Mouse (Mus musculus) neural tube, embryonic 10.5 days (tissue): ENCODE measurements around the gene Lclat1.

Experiments used
- DNase-seq: peaks from one replicate; pipeline ENCODE4 v3.0.0-alpha.2; 2017; ENCODE audit warnings: low spot score; ENCODE audit errors: extremely low spot score

The Lclat1 gene

DNA sequence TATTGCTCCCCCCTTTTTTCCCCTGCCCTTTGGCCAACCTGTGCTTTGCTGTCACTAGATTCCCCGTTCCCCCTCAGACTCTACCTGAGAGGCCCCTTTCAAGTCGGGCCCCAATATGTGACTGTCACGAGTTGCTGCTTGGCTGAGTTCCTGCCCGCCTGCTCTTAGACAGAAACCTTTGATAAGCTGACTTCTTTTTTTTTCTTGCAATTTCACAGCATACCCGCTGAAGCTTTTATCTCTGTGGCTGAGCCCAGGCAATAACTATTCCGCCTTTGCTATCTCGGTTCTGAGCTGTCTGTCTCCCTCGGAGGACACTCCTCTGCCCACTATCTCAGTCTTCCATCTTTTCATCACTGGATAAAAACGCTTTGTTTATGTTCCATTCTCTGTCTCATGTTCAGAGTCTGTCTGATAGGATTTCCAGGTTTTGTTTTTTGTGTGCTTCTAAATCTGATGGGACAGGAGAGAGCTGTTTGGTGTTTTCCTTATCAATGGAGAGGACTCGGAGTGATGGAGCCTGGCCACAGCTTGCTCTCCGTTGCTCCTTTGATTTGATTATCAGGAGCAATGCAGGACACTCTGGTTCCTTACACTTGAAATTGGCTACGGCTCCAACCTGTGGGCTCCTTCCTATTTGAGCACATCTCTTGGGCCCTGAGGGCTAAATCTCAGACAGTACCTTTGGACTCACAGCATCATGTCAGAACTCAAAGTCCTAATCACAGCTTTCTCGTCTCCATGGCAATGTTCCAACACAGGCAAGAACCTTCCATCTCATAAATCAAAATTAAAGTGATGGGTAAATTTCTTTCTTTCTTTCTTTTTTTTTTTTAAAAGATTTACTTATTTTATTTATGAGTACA is 20.5 kb upstream of the Lclat1 start:
- DNase-seq = no peak

DNA sequence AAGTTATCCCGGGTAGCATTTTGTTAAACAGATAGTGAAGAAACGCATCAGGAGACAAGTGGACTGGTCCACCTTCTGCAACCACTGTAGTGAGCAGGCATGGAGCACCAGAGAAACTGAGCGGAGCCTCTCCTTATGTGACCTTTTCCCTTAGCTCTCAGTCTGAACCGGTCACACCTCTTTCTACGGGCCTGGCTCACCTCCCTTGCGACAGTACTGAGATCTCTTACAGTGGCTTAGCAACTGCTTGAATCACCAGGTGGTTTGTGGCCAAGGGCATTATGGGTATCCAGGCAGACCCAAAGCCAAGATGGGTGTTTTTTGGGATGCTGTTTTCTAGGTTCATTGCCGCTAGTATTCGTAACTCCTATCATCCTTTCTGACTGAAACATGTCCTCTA is 16.4 kb upstream of the Lclat1 start:
- no peak for DNase-seq

GRCm38 (mm10) chr17:73092103-73093097 is 15.4 kb upstream of the Lclat1 start:
- no peak for DNase-seq

DNA sequence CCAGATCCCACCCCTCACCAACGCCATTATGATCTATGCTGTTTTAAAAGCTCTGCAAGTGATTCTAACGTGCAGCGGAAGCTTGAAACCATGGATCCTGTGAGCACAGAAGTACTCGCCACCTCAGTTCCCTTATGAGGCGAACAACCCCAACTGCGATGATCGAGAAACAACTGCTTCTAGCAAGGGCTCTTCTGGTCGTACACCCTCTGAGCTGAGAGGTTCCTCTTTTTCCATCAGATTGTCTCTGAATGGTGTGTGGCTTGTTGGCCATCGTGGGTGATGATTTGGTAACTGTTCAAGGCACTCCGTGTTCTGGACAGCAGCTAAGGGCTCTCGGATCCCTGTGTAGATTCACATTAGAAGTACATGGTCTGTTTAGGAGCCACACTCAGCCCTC is 12.7 kb upstream of the Lclat1 start:
- DNase-seq = no peak

GRCm38 (mm10) chr17:73095585-73095984 is 12.2 kb upstream of the Lclat1 start:
- DNase-seq = no peak

- DNase-seq = peak; percentile 29
These were observed 11.3 kb upstream of the Lclat1 start for GRCm38 (mm10) chr17:73096484-73096883.

DNA sequence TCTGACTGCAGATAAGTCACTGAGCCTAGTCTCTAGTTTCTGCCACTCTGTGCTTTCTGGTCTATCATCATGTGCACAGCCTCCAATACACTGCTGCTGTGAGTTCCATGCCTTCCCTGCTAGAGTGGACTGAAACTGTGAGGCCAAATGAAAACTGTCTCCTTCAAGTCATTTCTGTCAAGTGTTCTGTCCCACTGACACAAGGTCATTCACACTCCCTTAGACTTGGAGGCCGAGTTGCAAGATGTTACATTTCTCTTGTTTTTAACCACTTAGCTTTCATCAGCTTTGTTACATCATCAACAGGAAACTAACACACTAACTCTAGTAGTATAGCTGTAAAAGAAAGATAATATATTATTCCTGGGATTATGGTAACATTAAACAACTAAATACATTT is 9.1 kb upstream of the Lclat1 start:
- DNase-seq = no peak

DNA sequence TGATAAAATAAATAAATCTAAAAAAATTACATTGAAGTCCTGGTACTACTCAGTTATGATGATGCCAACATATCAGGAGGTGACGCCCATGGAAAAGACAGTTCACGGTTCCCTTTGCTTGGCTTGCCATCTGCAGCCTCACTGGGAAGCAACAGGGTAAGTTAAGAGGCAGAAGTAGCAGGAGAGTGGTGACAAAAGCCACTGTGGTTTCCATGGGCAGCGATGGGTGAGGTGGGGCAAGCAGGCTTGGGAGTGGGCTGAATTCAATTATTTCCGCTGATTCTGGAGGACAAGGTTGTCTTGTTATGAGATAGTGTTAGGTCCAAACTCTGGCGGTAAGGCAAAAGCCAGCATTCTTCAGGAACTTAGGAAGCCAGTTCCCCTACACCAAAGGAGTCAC is 7.4 kb upstream of the Lclat1 start:
- DNase-seq = no peak

DNA sequence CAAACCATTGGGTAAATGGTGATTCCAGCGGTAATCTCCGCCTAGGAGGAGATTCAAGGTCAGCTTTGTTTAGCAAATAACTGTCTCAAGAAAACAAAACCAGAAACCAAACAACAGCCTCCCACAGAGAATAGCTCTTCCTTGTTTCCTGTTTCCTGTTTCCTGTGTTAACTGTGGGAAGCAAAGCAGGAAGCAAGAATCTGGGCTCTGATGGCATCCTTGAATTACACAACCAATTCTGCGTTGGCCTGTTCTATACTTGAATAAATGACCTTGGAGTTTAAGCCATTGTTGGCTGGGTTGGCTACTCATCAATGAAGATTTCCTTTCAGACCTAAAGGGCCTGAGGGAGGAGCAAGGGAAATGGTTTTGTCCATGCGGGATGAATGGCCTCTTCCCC is 5.2 kb upstream of the Lclat1 start:
- no peak for DNase-seq

DNA sequence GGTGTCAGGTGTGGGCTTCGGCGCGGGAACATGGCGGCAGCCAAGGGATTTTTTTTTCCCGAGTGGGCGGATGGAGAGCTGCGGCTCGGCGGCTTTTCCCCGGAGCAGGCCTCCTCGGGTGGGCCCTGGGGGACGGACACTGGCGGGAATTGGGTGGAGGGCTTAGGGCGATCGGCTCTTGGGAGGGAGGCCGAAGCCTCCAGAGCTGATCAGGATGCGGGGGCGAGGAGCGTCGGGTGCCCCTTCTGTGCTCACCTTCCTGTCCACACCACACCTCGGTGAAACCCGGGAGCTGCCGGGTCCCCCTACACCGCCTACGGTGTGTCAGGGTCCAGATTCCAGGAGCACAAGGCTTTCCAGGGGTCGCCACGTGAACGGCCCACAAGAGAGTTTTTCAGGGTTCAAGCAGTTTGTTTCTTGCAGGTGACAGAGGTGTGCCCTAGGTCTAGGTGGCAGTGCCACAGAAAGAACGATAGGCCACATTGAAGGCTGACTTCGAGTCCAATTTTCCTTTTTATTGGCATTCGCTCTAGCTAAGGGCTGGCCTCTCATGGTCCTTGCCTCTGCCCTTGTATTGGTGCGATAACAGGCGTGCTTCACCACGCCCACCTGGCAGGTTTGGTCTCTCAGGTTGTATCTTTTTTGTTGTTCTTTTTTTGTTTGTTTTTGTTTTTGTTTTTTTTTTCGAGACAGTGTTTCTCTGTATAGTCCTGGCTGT is 544 bp downstream of the Lclat1 start:
- no peak for DNase-seq

DNA sequence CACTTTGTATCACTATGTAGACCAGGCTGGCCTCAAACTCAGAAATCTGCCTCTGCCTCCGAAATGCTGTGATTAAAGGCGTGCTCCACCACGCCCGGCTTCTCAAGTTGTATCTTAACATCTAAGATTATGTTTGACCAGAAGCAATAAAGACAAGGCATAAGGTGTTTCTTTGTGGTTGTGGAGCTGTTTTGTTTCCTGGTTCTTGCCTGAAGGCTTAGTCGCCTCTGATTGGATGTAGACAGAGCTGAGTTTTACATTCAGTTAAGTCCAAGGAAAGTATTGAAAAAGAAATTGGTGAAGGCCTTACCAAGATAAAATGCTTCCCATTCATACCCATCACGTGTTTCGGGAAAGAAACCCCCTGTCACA is 1.1 kb downstream of the Lclat1 start:
- DNase-seq = no peak

DNA sequence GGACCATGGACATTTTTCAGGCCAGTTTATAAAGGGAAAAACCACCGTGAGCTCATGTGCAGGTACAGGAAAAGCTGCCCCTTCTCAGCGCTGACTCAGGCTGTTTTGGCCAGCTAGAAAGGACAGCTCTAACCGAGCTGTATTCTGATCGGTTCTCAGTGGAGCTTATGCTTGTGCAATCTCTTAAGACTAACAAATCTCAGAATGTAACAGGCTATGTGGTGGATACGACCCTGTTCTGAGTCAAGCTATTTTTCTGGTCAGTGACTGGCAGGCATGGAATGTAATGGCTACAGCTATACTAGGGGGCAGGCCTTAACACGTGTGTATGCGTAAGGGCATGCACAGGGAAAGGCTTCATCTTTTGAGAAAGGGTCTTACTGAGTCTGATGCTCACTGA is 4.3 kb downstream of the Lclat1 start:
- no peak for DNase-seq

GRCm38 (mm10) chr17:73112601-73113000 is 4.8 kb downstream of the Lclat1 start:
- no peak for DNase-seq

GRCm38 (mm10) chr17:73113230-73113629 is 5.4 kb downstream of the Lclat1 start:
- DNase-seq = no peak

GRCm38 (mm10) chr17:73118134-73118533 is 10.3 kb downstream of the Lclat1 start:
- no peak for DNase-seq

- no peak for DNase-seq
These were observed 10.9 kb downstream of the Lclat1 start for GRCm38 (mm10) chr17:73118702-73119101.

DNA sequence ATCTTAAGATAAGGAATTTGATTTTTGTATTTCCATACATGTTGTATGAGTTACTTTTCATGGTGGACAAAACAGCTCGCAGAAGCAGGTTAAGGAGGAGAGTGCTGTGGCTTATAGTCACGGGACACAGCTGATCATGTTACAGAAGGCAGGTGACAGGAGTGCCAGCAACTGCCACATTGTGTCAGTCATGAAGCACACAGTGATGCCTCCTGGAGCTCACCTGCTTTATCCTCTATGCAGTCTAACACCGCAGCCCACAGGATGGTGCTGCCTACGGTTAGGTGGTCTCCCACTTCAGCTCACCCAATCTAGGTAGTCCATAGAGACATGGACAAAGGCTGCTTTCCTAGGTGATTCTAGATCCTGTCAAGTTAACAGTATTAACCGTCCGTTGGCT is 11.4 kb downstream of the Lclat1 start:
- DNase-seq = no peak

- DNase-seq = no peak
These were observed 12.8 kb downstream of the Lclat1 start for GRCm38 (mm10) chr17:73120545-73120944.

- no peak for DNase-seq
These were observed 13.9 kb downstream of the Lclat1 start for GRCm38 (mm10) chr17:73121726-73122125.

DNA sequence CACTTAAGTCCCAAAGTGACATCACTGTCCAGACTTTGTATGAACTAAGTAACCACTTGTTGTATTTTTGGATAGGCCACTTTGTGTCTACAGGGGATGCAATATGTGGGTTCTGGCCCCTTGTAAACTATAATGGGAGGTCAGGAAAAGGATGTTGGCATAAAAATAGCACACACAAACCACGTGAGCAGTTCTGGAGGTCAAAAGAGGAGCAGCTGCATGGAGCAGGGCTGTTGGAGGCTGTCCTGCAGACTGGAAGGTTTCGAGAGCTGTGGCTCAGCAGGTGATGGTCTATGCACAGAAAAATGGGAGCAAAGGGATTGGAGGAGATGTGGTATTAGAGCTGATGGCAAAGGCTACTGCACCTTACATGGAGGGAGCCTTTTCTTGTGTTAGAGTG is 18.6 kb downstream of the Lclat1 start:
- DNase-seq = no peak

DNA sequence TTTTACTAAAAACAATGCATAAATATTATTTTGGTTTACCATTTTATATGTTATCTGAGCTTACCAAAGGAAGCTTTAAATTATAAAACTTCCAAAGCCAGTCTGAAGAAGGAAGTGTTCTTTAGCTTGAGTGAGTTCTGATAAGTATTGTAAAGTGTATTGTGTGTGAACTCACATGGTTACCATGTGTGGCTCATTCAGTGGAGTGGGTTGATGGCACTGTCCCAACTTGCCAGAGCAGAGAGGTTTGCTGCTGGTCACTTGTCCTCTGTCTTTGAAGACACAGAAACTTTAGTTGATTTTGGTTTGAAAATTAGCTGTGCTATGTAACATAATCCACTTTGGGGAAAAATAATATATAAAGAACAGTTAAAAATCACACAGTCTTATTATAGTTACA is 19.1 kb downstream of the Lclat1 start:
- DNase-seq = no peak
